Mouse (Mus musculus) left cerebral cortex, adult 11 months (tissue): ENCODE measurements around the gene Gnb5.
A peak's percentile ranks its signal among the peaks of the same experiment; 100 is the strongest.

Experiments used
- DNase-seq: peaks from one replicate; pipeline ENCODE4 v3.0.0; 2022; ENCODE audit warnings: low spot score

Gene Gnb5

DNA sequence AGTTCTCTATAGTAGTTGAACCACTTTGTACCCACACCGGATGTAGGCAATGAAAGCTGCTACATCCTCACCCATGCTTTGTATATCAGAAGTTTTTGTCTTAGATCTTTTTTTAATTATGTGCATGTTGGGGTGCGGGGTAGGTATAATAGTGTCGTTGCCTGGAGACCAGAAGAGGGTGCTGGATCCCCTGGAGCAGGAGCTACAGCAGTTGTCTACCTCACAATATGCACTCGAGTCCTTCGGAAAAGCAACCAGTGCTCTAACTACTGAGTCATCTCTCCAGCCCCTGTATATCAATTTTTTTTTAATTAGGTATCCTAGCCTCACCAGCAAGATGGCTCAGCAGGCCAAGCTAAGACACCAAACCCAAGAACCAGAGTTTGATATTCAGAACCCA lies 927 bp downstream of the Gnb5 start:
- DNase-seq = no peak

DNA sequence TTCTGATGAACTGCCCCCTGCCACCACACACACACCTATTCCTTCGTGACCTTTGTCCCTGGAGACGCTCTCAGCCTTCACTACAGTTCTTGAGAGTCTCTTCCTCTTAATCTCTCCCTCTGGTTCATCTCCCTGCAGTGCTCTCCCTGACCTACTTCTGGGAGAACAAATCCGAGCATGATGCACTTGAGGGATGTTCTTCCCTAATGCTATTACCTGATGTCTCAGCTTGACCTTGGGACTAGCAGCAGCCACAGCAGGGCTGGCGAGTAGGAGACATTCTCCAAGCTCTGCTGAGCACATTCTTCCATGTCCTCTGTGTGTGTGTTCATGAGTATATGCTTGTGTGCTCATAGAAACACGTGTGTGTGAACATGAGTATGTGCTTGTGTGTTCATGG lies 2.5 kb downstream of the Gnb5 start:
- no peak for DNase-seq

GRCm38 (mm10) chr9:75312008-75312407 lies 5.9 kb downstream of the Gnb5 start:
- DNase-seq = peak; percentile 51

GRCm38 (mm10) chr9:75313138-75313831 lies 7.2 kb downstream of the Gnb5 start:
- no peak for DNase-seq

GRCm38 (mm10) chr9:75313832-75314516 lies 7.9 kb downstream of the Gnb5 start:
- peak; percentile 73 for DNase-seq

GRCm38 (mm10) chr9:75314517-75315105 lies 8.5 kb downstream of the Gnb5 start:
- DNase-seq = no peak

GRCm38 (mm10) chr9:75315238-75315637 lies 9.2 kb downstream of the Gnb5 start:
- DNase-seq = no peak

GRCm38 (mm10) chr9:75316771-75317170 lies 10.7 kb downstream of the Gnb5 start:
- no peak for DNase-seq

GRCm38 (mm10) chr9:75318196-75318595 lies 12.1 kb downstream of the Gnb5 start:
- no peak for DNase-seq

DNA sequence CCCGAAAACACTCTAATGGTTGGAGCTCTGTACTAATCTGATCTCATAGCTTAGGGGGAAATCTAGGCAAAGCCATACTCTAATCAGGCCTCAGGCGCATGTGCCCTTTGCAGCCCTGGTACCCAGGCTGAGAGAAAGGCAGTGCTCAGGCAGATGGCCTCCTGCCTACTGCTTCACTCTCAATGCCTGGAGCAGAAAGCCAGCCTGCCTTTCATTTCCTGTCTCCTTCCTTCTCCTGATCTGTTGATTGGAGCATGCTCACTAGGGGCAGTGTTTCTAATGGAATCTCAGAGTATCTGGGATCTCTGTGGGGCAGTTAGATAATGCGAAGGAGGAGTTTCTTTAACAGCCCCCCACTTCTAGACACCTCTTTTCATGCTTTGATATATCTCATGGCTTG lies 13.3 kb downstream of the Gnb5 start:
- no peak for DNase-seq

DNA sequence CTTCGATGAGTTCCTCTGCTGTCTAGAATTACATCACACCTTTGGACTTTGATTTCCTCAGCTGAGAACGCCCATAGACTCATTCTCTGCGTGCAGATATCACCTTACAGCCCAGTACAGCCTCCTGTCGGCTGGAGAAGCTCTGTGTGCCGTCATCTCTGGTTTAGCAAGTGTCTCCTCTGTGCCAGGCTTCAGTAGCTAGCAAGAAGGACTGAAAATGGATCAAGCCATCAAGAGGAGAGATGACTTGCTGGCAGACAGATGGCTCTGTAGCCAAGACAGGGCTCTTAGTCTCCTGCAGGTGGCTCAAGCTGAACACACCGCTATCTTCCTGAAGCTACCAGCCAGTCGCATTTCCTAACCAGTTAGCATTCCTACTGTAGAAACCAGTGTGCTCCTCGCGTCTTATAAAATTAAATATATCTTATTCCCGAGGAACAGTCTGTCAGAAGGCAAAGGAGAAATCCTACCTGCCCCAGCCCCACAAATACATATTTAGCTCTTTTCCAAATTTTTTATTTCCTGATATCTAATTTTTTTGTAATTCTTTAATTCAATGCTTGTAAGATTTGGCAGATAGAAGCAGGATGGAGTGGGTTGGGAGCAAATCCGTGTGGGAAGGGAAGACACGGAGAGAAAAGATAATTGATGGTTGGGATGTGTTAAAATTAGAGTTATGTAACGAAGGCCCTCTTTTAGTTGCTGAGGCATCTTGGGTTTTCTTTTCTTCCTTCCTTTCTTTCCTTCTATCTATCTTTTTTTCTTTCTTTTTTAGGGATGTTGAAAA lies 16.2 kb downstream of the Gnb5 start:
- peak; percentile 41 for DNase-seq

DNA sequence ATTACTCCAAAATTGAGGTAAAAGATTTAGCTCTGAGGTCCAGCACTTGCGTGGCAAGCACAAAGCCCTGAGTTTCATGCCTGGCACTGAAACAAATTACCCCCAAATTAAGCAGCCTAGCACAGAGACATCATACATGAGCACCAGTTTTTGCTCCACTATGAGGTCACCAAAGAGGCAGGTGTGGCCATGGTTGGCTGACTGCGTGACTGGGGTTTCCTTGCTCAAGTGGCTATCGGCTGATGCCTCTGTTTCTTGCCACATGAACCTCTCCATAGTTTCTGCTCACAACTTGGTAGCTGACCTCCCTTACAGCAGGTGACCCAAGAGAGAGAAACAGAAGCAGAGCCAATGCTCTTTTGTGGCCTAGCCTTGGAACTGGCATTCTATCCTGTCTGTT lies 22.0 kb downstream of the Gnb5 start:
- no peak for DNase-seq

- peak; percentile 61 for DNase-seq
These were observed 24.7 kb downstream of the Gnb5 start for GRCm38 (mm10) chr9:75330821-75331220.

GRCm38 (mm10) chr9:75334440-75334839 lies 28.4 kb downstream of the Gnb5 start:
- no peak for DNase-seq

DNA sequence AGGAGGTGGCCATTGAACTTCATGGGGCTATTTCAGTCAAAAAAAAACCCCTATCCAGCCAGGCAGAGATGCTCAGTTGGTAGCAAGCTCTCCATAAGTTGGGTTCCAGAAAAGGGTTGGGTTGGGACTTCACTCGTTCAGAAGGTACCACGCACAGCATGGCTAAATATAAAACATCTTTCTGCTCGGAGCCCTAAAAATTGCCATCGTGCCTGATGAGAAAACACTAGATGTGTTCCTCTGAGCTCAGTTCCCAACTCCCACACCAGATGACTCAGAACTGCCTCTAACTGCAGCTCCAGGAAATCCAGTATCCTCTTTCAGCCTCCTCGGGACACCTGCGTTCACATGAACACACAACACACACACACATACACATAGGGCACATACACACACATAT lies 31.9 kb downstream of the Gnb5 start:
- peak; percentile 83 for DNase-seq

GRCm38 (mm10) chr9:75342433-75342832 lies 36.3 kb downstream of the Gnb5 start:
- DNase-seq = no peak

DNA sequence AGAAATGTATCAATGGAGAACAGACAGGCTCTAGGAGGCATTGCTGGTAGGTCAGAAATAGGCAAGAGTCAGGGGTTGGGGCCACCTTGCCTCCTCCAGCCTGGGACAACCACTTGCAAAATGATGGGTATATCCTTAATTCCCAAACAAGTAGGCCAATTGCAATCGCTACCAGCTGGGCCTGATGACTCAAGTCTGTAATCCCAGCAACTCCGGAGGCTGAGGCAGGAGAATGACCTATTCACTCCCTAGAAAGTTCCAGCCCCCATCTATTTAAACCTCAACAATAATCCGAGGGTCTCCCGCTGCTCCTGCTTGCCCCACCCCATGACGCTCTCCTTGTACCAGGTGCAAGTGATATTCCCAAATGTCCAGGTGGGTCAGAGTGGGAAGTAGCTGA lies 41.4 kb downstream of the Gnb5 start, which contains the start of gene Bcl2l10:
Gene Bcl2l10, plus strand, starts transcription at position 301 of the 400 bp plus-strand sequence.
- no peak for DNase-seq

- DNase-seq = no peak
These were observed 42.0 kb downstream of the Gnb5 start for GRCm38 (mm10) chr9:75348066-75348465.

DNA sequence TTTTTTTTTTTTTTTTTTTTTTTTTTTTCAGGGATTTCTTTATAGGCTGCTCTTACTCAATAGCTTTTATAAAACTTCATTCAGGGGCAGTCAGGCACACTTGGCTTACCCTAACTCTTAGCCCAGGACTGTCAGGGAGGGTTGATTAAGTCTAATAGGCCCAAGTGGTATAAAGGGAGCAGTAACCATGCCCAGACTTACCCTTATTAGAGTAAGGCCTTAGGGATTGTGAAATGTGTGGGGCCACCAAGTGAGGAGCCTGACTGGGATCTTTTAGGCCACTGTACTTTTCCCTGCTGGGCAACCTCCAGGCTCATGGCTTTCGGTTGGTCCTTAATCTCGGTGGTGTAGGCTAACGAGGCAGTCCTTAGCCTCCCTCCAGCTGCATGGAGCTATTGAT lies 42.6 kb downstream of the Gnb5 start:
- no peak for DNase-seq

DNA sequence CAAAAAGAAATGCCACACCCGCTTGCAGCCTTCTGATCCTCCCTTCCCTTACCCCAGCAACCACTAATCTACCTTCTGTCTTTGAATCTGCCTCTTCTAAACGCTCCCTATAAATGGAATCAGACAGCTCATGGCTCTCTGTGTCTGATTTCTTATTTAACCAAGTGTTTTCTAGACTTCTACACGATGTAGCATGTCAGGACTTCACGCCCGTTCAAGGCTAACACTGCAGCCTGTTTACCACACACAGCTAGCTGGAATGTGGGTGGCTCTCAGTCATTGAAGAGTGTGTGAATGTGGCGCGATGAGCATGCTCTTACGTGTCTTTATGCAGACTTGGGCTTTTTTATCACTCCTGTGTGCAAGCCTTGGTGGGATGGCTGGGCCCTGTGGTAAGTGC lies 47.0 kb downstream of the Gnb5 start:
- no peak for DNase-seq

- no peak for DNase-seq
These were observed 49.7 kb downstream of the Gnb5 start for GRCm38 (mm10) chr9:75355783-75356182.

GRCm38 (mm10) chr9:75357087-75357654 lies 51.1 kb downstream of the Gnb5 start:
- no peak for DNase-seq
